In the genomic region with DNA sequence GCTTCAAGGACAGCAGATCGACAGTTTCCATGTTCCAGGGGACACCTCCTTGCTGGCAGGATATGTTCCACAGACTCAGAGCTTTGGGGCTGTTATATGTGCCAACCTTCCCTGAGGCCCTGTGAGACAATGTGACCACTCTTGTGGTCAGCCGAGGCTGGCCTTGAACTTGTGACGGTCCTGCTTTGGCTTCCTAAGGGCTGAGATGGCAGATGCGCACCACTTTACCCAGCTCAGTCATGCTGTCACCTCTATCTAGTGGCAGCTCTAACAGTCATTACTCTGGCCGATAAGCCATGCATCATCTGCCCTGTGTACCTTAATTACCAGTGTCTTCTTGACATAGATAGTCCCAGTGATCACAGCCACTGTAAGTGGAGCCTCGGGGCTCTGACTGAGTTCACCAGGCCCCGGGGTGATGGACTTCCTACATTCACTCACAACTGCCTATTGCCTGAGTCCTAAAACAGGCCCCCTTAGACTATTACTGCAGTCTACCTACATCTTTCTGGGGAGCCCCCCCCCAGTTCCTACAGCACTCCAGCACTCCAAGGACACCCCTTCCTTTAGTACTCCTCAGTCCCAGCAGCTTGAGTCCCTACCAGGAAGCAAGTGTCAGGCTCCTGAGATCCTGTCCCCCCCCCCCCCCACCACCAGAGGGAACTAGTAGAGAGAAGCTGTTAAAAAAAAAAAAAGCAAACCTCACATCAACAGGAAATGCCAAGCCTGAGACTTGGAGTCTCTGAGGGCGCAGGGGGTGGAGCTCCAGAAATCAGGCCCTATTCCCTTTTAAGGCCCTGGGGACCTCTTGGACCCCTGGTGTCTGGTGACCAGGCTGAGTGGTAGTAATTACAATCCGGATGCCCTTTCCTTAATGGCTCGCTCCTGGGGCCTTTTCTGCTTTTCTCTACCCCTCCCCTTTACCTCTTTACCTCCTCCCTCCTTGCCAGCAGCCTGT, we compare ENCODE assay signal across 8 mouse cellular contexts. TPM values are rescaled to one million over a fixed set of nuclear protein-coding genes. Genes with fewer than 3 reads are reported as not detected.
DNase-seq lines count a peak whose midpoint lies in the region; ATAC-seq and TF ChIP-seq lines count a peak whose summit lies in the region.

No protein-coding gene starts in this region.

- H3ac ChIP-seq in C2C12 (ENCODE audit: control insufficient read depth, insufficient read length, low read depth): peak overlapping the region; percentile 29

- no peaks in the 10 kb centered on the region for H3K9me3 ChIP-seq in limb, embryonic 12.5 days
- no peaks in the 10 kb centered on the region for H3K9me3 ChIP-seq in midbrain, embryonic 14.5 days (ENCODE audit: control insufficient read depth, low read length)

- intact Hi-C loops in heart, postnatal 10 days (cut with DNase I): loop anchor here (2.0 kb wide), 1 partner anchor 15 kb away; no protein-coding TSS in a partner anchor

- 0 out of 2 replicates have a peak, but pooled peaks have one; percentile 15 for ATAC-seq in limb, embryonic 12.5 days (ENCODE audit: insufficient number of reproducible peaks, insufficient read depth, low FRiP score, low TSS enrichment, low read depth)
- no peak for ATAC-seq in midbrain, embryonic 14.5 days (ENCODE audit: low FRiP score, low TSS enrichment)

- no peaks in the 10 kb centered on the region for H3K27me3 ChIP-seq in C2C12 (ENCODE audit: control insufficient read depth, insufficient read depth, insufficient read length)
- H3K27me3 ChIP-seq in limb, embryonic 12.5 days: peaks cover 49% of the 10 kb centered on the region
- peaks cover 45% of the 10 kb centered on the region for H3K27me3 ChIP-seq in midbrain, embryonic 14.5 days (ENCODE audit: control insufficient read depth, insufficient read depth, low read length)

- H3K79me3 ChIP-seq in C2C12 (ENCODE audit: low read depth): peaks cover 7% of the 10 kb centered on the region

- peak; percentile 51 for DNase-seq in adipocyte (ENCODE audit: low spot score)
- peak; percentile 42 to 56 for DNase-seq in heart, postnatal 10 days
- no peak for DNase-seq in midbrain, embryonic 14.5 days
- DNase-seq in frontal cortex, postnatal 25 days (ENCODE audit: low spot score in 2 of 2): no peak
- DNase-seq in retina, postnatal 1 day: no peak
- no peak for DNase-seq in frontal cortex, postnatal 14 days (ENCODE audit: low spot score in 2 of 2)

- 36% methylated on average over 10 of the region's 10 CpGs for WGBS in limb, embryonic 12.5 days
- WGBS in midbrain, embryonic 14.5 days: 66% methylated on average over 10 of the region's 10 CpGs

- H3K4me3 ChIP-seq in C2C12 (ENCODE audit: insufficient read depth, poor library complexity, severe bottlenecking): peak overlapping the region; percentile 29
- peak overlapping the region; percentile 23 for H3K4me3 ChIP-seq in limb, embryonic 12.5 days (replicated peaks)
- no peak overlapping the region for H3K4me3 ChIP-seq in midbrain, embryonic 14.5 days (replicated peaks; ENCODE audit: low read depth, low read length)

- peaks cover 48% of the 10 kb centered on the region for H3K4me1 ChIP-seq in limb, embryonic 12.5 days (replicated peaks)
- H3K4me1 ChIP-seq in midbrain, embryonic 14.5 days (ENCODE audit: control insufficient read depth, insufficient read depth, low read length): no peaks in the 10 kb centered on the region; the same call in 1 of the 2 replicates

- H3K9ac ChIP-seq in limb, embryonic 12.5 days (replicated peaks): peak overlapping the region; percentile 48
- no peak overlapping the region for H3K9ac ChIP-seq in midbrain, embryonic 14.5 days (replicated peaks; ENCODE audit: low read length)

- no peaks in the 10 kb centered on the region for H3K36me3 ChIP-seq in C2C12 (ENCODE audit: control insufficient read depth, insufficient read depth)
- H3K36me3 ChIP-seq in limb, embryonic 12.5 days: no peaks in the 10 kb centered on the region
- H3K36me3 ChIP-seq in midbrain, embryonic 14.5 days (ENCODE audit: control insufficient read depth, insufficient read depth, low read length): no peaks in the 10 kb centered on the region

- no peak for TF ChIP-seq CTCF in C2C12 (IDR thresholded peaks at IDR 0.05; ENCODE audit: control insufficient read depth, insufficient read depth, insufficient read length)

- peaks cover 19% of the 10 kb centered on the region for H3K79me2 ChIP-seq in C2C12 (ENCODE audit: control insufficient read depth, insufficient read depth)

- H3K27ac ChIP-seq in limb, embryonic 12.5 days: peak overlapping the region; percentile 76
- no peak overlapping the region for H3K27ac ChIP-seq in midbrain, embryonic 14.5 days (replicated peaks; ENCODE audit: low read depth, low read length)

- peak overlapping the region; percentile 91 for H3K4me2 ChIP-seq in limb, embryonic 12.5 days
- H3K4me2 ChIP-seq in midbrain, embryonic 14.5 days (ENCODE audit: low read length): peak overlapping the region; percentile 22

TF ChIP-seq in C2C12, 6 proteins besides CTCF, POLR2A, EP300 and RAD21:
- no peak for TF ChIP-seq MAX (IDR thresholded peaks at IDR 0.05)
- TF ChIP-seq FOSL1 (IDR thresholded peaks at IDR 0.05; ENCODE audit: insufficient read depth, low read length, poor library complexity, severe bottlenecking): no peak
- TF ChIP-seq MYOG (IDR thresholded peaks at IDR 0.05; ENCODE audit: control insufficient read depth, extremely low read depth, insufficient read length): no peak
- TF ChIP-seq MYOD1 (IDR thresholded peaks at IDR 0.05; ENCODE audit: control insufficient read depth, insufficient read length, low read depth): no peak
- no peak for TF ChIP-seq CEBPB (IDR thresholded peaks at IDR 0.05; ENCODE audit: low read depth)

RNA-seq across cellular contexts. Expression of a gene that starts 1.9 kb away (rescaled TPM):
- 7.4 TPM for polyA plus RNA-seq in C2C12 (2012; fragmentation: generic; extraction: Trizol)
- total RNA-seq in heart, postnatal 10 days (2021): 10 to 100 TPM; 21.3 to 28.2 TPM
- polyA plus RNA-seq in limb, embryonic 12.5 days (2016; fragmentation: Nextera tagmentation; extraction: Ambion mirVana): 4.8 and 5.6 TPM in 2 replicates
- 28.4 and 32.3 TPM in 2 replicates for polyA plus RNA-seq in midbrain, embryonic 14.5 days (2014; fragmentation: Nextera tagmentation; extraction: Ambion mirVana)

RNA-seq across cellular contexts. Expression of a gene that starts 17.6 kb away (rescaled TPM):
- polyA plus RNA-seq in C2C12 (2012; fragmentation: generic; extraction: Trizol): 342 TPM
- total RNA-seq in heart, postnatal 10 days (2021): 100 to 1,000 TPM; 167 to 169 TPM
- 338 and 357 TPM in 2 replicates for polyA plus RNA-seq in limb, embryonic 12.5 days (2016; fragmentation: Nextera tagmentation; extraction: Ambion mirVana)
- 213 and 223 TPM in 2 replicates for polyA plus RNA-seq in midbrain, embryonic 14.5 days (2014; fragmentation: Nextera tagmentation; extraction: Ambion mirVana)

RNA-seq across cellular contexts. Expression of a gene that starts 36.4 kb away (rescaled TPM):
- polyA plus RNA-seq in C2C12 (2012; fragmentation: generic; extraction: Trizol): 8.7 TPM
- 1 to 10 TPM; 8.9 to 9.5 TPM for total RNA-seq in heart, postnatal 10 days (2021)
- polyA plus RNA-seq in limb, embryonic 12.5 days (2016; fragmentation: Nextera tagmentation; extraction: Ambion mirVana): 15.0 and 16.1 TPM in 2 replicates
- 7.4 and 8.5 TPM in 2 replicates for polyA plus RNA-seq in midbrain, embryonic 14.5 days (2014; fragmentation: Nextera tagmentation; extraction: Ambion mirVana)

Comparison
In these comparisons a context has a peak if more than half of its experiments do, and no peak if none do; other contexts are left out.
1. DNase-seq: peak in adipocyte (single experiment) and heart, postnatal 10 days (2 of 2); none in midbrain, embryonic 14.5 days (single experiment), frontal cortex, postnatal 25 days (0 of 2), retina, postnatal 1 day (single experiment) and frontal cortex, postnatal 14 days (0 of 2).